8 mouse cellular contexts compared by ENCODE assay signal in the genomic region with DNA sequence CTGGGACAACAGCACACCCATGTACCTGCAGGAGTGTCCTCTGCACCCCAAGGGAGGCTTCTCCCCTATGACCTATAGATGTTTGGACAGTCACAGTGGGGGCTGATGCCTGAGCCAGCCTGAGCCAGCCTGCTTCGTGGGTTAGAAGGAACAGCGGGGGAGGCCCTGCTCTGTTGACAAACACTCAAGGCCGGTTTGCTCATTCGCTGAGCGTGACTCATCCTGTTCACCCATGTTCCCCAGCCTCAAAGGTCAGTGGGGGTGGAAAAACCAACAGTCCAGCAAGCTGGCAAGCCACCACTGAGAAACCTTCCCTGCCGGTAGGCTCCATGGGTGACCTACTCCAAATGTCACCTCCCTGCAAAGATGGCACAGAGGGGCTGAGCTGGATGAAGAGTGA. TPM values are rescaled to one million over a fixed set of nuclear protein-coding genes. Genes with fewer than 3 reads are reported as not detected.
DNase-seq lines count a peak whose midpoint lies in the region; ATAC-seq and TF ChIP-seq lines count a peak whose summit lies in the region.

No protein-coding gene starts in this region.

- H3K27me3 ChIP-seq in cerebellum, adult 2 months (ENCODE audit: control insufficient read depth, insufficient read depth, low read length), result no peaks in the 10 kb centered on the region
- H3K27me3 ChIP-seq in stomach, embryonic 15.5 days (replicated peaks), result no peaks in the 10 kb centered on the region

- no peaks in the 10 kb centered on the region for H3K36me3 ChIP-seq in stomach, embryonic 15.5 days

- no peak for TF ChIP-seq POLR2A in cerebellum, adult 2 months (IDR thresholded peaks at IDR 0.05; ENCODE audit: borderline replicate concordance, insufficient read depth, low read length)

- H3K9me3 ChIP-seq in stomach, embryonic 15.5 days, result no peaks in the 10 kb centered on the region

- DNase-seq in cerebellum, adult 11-12 months, result peak; percentile 68
- no peak for DNase-seq in cerebellum, adult 11 months
- peak; percentile 71 to 85 for DNase-seq in cerebellum, adult 2 months
- DNase-seq in kidney, postnatal 4 days, result peak; percentile 49 to 66
- no peak for DNase-seq in left cerebral cortex, postnatal 36 days (ENCODE audit: low spot score in 2 of 2)
- DNase-seq in left cerebral cortex, adult 9 months (ENCODE audit: low spot score in 2 of 2), result no peak
- no peak for DNase-seq in layer of hippocampus, postnatal 10 days (ENCODE audit: low spot score in 2 of 2)

- intact Hi-C loops in left cerebral cortex, postnatal 36 days (cut with DNase I), result no loop called here

- H3K4me3 ChIP-seq in cerebellum, adult 2 months (replicated peaks; ENCODE audit: insufficient read depth, low read depth, low read length), result no peak overlapping the region
- H3K4me3 ChIP-seq in stomach, embryonic 15.5 days (replicated peaks), result no peak overlapping the region

- H3K4me1 ChIP-seq in cerebellum, adult 2 months (ENCODE audit: control insufficient read depth, insufficient read depth, low read length), result peaks cover 18% of the 10 kb centered on the region
- H3K4me1 ChIP-seq in stomach, embryonic 15.5 days, result peaks cover 15% of the 10 kb centered on the region; the same call in 1 of the 2 replicates

- ATAC-seq in stomach, embryonic 15.5 days (ENCODE audit: insufficient read depth, low FRiP score, low read depth), result peak; percentile 67; the same call in 1 of the 2 replicates

- WGBS in cerebellum, adult 2 months, result 13% methylated on average over 6 of the region's 6 CpGs
- 43% methylated on average over 6 of the region's 6 CpGs for WGBS in stomach, embryonic 15.5 days

- TF ChIP-seq CTCF in cerebellum, adult 2 months (IDR thresholded peaks at IDR 0.05; ENCODE audit: borderline replicate concordance, insufficient read depth, low read depth, low read length), result no peak

- H3K27ac ChIP-seq in cerebellum, adult 2 months (ENCODE audit: insufficient read depth, low read length), result peak overlapping the region; percentile 19; the same call in 1 of the 2 replicates
- H3K27ac ChIP-seq in stomach, embryonic 15.5 days, result no peak overlapping the region

- H3K9ac ChIP-seq in stomach, embryonic 15.5 days, result no peak overlapping the region

- no peak overlapping the region for H3K4me2 ChIP-seq in stomach, embryonic 15.5 days

RNA-seq across cellular contexts. Expression of gene Rell1, which starts 32.0 kb away (rescaled TPM):
- 10.5 and 13.3 TPM in 2 replicates for polyA plus RNA-seq in cerebellum, adult 2 months (2012; rRNA removed)
- polyA plus RNA-seq in stomach, embryonic 15.5 days (2015; fragmentation: Nextera tagmentation; extraction: Ambion mirVana), result 23.9 and 25.0 TPM in 2 replicates
- total RNA-seq in left cerebral cortex, postnatal 36 days (2021), result 10 to 100 TPM; 12.5 to 15.4 TPM
- total RNA-seq in layer of hippocampus, postnatal 10 days (2021), result 10 to 100 TPM; 15.2 to 16.6 TPM

Comparison
In these comparisons a context has a peak if more than half of its experiments do, and no peak if none do; other contexts are left out.
1. DNase-seq: peak in cerebellum, adult 11-12 months (single experiment), cerebellum, adult 2 months (2 of 2) and kidney, postnatal 4 days (2 of 2); none in cerebellum, adult 11 months (single experiment), left cerebral cortex, postnatal 36 days (0 of 2), left cerebral cortex, adult 9 months (0 of 2) and layer of hippocampus, postnatal 10 days (0 of 2).